Mouse (Mus musculus) fat pad, adult 2 months (tissue): ENCODE measurements around the gene Med9.
A peak's percentile ranks its signal among the peaks of the same experiment; 100 is the strongest.

Source experiments
- DNase-seq: peaks from one replicate; pipeline ENCODE4 v3.0.0-alpha.2; 2011; ENCODE audit warnings: low read depth, low spot score; ENCODE audit errors: extremely low read depth

Med9 gene

DNA sequence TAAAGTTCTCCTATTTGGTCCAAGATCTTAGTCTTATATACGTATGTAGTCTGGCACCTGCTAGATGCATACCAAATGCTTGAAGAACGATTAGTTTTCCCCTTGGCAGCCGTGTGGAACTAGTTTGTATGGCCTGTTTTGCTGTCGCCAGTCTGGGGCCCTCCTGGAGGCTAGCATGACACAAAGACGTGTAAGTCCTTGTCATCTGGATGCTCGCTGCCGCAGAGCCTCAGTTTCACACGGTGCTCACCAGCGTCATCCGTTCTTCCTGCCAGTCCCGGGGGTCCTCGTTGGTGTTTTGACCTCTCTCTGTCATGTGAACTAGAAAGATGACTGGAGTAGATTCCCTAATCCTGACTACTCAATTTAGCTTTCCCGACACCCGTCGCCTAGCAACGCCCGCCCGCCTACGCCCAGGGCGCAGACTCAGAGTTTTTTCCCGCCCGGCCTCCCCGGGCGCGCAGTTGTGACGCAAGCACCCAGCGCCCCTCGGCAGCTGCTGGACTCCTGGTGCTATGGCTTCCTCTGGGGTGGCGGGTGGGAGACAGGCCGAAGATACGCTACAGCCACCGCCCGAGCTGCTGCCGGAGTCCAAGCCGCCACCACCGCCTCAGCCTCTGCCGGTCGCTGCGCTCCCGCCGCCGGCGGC, at the start of gene Med9:
Gene Med9 (plus strand): TSS at position 455 of the 649 bp plus-strand sequence.
- no peak for DNase-seq

DNA sequence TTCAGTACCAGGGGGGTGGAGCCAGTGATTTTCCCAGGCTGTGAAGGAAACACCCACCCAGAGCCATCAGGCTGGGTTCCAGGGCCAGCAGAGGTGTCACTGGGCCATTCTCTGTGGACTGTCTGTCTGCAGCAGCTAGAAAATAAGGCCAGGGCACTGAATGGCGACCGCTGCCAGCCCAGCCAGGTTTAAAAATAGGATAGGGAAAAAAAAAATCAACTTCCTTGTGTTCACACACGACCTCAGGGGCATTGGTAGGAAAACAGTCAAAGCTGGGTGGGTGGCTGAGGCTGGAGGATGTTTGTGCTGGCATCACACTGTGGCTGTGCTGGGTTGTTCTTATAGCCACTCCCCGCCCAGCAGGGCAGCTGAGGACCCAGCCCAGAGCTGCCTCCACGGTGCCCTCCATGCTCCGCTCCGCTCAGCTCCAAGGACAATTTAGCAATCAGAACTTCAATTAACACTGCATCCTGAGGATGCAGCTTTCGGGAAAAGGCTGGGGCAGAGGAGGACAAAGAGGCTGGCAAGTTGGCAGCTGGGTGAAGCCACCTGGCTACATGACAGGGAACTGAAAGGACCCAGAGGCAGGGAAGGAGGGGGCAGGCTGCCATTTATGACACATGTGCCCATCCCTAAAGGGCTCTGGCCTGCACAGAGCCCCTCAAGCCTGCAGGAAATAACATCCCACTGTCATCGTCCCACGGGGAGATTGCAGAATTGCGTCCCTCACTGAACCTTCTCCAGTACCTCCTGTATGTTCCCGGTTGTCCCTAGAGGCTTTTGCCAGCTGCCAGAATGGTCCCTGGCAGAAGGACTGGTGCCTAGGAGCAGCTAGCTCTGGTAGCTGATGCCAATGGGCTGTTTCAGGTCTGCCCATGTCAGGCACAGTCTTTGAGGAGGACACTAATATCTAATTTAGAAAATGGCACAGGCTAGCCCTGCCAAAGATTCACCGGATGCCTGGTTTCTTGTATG, 48.0 kb upstream of the Med9 start:
- DNase-seq = peak; percentile 63

- DNase-seq = no peak
Measured at GRCm38 (mm10) chr11:59900995-59901394, 47.0 kb upstream of the Med9 start.

GRCm38 (mm10) chr11:59902045-59902726, 45.8 kb upstream of the Med9 start:
- peak; percentile 51 for DNase-seq

DNA sequence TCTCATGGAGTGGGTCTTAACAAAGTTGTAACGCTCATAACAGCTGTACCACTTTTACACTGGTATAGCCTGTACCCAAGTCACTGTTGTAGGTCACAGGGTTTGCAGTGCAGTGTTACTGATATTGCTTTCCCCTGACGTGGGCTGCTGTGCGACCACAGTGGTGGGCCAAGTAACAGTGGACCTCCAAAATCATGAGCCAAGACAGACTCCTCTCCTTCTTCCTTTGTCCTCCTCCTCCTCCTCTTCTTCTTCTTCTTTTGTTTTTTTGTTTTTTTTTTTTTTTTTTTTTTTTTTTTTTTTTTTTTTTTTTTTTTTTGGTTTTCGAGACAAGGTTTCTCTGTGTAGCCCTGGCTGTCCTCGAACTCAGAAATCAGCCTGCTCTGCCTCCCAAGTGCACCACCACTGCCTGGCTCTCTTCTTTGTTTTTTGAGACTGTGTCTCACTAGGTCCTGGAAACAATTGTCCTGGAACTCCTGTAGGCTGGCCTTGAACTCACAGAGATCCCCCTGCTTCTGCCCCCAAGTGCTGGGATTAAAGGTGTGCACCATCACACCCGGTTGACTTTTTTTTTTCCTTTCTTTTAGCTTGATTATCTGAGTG, 41.4 kb upstream of the Med9 start:
- no peak for DNase-seq

- DNase-seq = no peak
Measured at GRCm38 (mm10) chr11:59908446-59908845, 39.6 kb upstream of the Med9 start.

GRCm38 (mm10) chr11:59910586-59910985, 37.4 kb upstream of the Med9 start:
- DNase-seq = no peak

- no peak for DNase-seq
Measured at GRCm38 (mm10) chr11:59911523-59911922, 36.5 kb upstream of the Med9 start.

DNA sequence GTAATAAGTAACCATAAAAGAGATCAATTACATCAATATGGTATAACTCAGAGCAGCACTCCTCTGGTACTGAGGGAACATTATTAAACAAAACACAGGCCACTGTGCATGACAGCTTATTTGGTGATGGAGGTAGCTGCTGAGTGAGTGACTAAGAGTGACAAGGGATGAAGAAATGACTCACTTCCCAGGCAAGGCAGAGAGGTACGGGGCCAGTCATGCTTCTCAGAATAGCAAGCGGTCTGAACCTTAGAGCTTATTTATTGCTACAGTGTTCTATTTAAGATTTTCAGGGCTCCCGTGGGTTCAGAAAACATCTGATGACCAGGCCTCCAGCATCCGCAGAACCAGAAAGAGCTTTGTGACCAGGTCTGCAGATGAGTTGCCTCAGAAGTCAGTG, 34.3 kb upstream of the Med9 start:
- DNase-seq = no peak

DNA sequence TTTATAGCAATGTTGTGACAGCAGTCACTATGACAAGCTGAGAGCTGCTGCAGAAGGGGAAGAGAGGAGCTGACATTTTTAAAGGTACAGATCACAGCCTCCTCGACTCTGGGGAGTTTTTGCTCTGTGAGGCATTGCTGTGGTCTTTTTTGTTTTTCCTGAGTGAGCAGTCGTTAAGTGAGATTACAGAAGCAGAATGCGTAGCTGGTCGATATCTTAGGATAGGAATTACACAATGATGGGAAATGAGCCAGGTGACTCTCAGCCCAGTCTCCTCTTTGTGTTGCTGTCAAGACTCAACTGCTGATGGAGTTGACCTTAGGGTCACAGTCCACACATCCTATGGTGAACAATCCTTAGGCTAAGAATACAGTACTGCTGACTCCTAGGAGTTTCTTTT, 30.0 kb upstream of the Med9 start:
- DNase-seq = no peak

GRCm38 (mm10) chr11:59919401-59919800, 28.6 kb upstream of the Med9 start:
- DNase-seq = no peak

DNA sequence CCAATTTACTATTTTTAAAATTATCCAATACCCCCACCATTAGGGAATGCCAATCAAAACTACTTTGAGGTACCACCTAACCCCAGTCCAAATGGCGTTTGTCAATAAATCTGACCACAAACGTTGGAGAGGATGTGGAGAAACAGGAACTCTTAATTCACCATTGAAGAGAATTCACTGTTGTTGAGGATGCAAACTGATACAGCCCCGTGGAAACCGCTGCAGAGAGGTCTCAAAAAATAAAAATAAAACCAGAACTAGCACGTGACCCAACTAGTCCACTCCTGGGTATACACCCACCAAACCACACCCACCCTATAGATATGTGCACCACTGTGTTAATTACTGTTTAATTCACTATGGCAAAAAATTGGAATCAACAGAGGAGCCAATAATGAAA, 27.7 kb upstream of the Med9 start:
- DNase-seq = no peak

- DNase-seq = no peak
Measured at GRCm38 (mm10) chr11:59921265-59921664, 26.7 kb upstream of the Med9 start.

GRCm38 (mm10) chr11:59930031-59930430, 18.0 kb upstream of the Med9 start:
- no peak for DNase-seq

DNA sequence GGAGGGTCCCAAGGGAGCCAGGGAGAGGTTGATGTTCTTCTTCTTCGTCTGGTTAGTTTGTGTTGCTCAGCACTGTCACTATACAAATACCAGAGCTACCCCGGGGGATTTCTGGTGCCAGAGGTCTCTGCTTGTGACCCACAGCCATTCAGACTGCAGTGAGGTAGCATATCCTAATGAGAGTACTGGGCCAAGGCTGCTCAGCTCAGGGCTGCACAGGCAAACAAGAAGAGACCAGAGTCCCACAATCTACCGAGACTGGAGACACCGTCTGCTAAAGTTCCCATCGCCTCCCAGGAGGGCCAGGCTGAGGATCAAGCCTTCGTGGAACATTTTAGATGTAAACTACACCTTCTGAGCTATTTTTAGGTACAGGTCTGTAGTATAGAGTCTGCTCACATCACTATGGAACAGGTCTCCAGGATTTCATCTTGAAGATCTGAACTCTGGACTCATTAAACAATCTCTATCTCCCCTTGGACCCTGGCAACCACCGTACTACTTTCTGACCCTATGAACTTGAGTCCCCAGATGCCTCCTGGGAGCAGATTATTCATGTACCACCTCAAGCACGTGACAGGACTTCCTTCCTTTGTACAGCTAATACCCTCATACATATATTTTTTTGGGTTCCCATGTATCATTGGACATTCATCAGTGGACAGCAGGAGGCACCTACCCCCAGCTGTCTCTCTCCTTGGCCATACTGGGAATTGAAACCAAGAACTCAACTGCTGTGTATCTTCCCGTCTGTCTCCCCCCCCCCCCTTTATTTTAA, 15.3 kb upstream of the Med9 start:
- no peak for DNase-seq

DNA sequence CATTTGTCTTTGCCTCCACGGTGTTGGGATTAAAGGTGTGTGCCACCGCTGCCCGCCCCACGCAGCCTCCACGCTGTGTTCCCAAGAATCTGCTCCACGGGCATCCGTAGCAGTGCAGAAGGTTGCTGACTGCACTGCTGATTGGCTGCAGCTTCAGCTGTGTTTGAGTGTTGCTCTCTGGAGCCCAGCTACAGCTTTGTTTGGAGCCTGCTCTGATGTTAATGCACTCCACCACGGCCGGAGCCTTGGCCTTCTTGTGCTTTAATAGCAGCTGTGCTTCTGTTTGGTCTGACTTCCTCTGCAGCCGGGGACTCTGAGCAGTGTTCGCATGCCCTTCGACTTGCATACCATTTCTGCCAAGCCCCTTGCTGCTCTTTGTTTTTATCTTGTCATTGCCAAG, 14.1 kb upstream of the Med9 start:
- no peak for DNase-seq

DNA sequence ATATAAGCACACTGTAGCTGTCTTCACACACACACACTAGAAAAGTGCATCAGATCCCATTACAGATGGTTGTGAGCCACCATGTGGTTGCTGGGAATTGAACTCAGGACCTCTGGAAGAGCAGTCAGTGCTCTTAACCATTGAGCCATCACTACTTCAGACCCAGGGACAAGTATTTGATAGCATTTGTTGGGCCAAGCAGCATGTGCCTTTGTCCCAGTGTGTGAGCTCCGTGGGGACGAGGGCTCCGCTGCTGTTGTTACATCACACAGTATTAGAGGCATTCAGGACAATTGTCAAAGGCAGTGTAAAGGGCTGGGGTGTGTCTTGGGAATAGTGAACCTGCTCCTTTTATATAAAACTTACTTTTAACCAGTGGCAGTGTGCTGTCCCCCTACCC, 11.0 kb upstream of the Med9 start:
- no peak for DNase-seq

- no peak for DNase-seq
Measured at GRCm38 (mm10) chr11:59937615-59938014, 10.4 kb upstream of the Med9 start.

- DNase-seq = no peak
Measured at GRCm38 (mm10) chr11:59939821-59940220, 8.2 kb upstream of the Med9 start.

DNA sequence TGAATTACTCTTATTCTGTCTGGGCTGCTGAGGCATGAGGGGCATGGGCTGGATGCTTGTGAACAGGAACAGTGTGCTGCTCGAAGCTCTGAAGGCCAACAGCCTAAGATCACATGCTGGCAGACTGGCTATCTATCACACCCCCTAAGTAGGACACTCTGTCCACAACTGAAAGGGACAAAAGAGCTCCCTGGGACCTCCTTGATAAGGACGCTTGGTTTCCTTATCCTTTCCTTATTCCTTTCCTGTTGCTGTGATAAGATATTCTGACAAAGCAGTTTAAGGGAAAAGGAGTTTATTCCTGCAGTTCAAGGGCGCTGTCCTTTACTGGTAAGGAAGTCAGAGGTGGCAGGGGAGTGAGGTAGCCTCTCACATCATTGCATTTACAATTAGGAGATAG, 7.4 kb upstream of the Med9 start:
- DNase-seq = no peak

DNA sequence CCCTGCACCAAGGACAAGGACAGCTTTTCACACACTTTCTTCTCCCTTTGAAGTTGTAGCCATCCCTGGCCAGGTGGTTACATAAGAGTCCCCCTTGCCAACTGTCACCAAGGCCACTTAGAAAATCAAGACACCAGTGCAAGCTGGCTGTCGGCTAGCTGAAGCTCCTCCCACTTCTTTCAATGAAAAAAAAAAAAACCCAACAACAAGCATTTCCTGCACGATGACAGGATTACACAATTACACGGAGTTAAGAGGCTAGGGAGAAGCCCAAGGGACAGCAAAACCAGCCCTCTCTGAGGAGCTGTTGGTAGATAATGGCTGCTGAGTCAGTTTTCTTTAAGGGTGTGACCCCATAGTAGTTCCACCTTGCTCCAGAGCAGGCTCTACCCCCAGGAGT, 6.6 kb upstream of the Med9 start:
- DNase-seq = no peak
